Mouse (Mus musculus) kidney, adult 9 months (tissue): ENCODE data around the gene Ppdpf.

Source experiments
- DNase-seq: peaks from one replicate; pipeline ENCODE4 v3.0.0; 2022

Ppdpf gene

GRCm38 (mm10) chr2:181220361-181220760 is 33.3 kb downstream of the Ppdpf start:
- DNase-seq: no peak

GRCm38 (mm10) chr2:181224994-181225393 is 37.9 kb downstream of the Ppdpf start:
- no peak for DNase-seq

- no peak for DNase-seq
These were observed 40.1 kb downstream of the Ppdpf start for GRCm38 (mm10) chr2:181227122-181227521.

- DNase-seq: no peak
These were observed 41.3 kb downstream of the Ppdpf start for GRCm38 (mm10) chr2:181228335-181228734.

- DNase-seq: no peak
These were observed 44.1 kb downstream of the Ppdpf start for GRCm38 (mm10) chr2:181231171-181231570.

GRCm38 (mm10) chr2:181233443-181233842 is 46.4 kb downstream of the Ppdpf start:
- DNase-seq: no peak

GRCm38 (mm10) chr2:181234680-181235079 is 47.6 kb downstream of the Ppdpf start:
- no peak for DNase-seq

- DNase-seq: no peak
These were observed 48.9 kb downstream of the Ppdpf start for GRCm38 (mm10) chr2:181235681-181236566.

GRCm38 (mm10) chr2:181237251-181238014 is 50.4 kb downstream of the Ppdpf start:
- no peak for DNase-seq

GRCm38 (mm10) chr2:181238091-181238610 is 51.1 kb downstream of the Ppdpf start:
- no peak for DNase-seq
